Mouse (Mus musculus): Measurements from ENCODE around the gene AI464131.

Gene AI464131

GRCm38 (mm10) chr4:41502986-41503412, at the start of gene AI464131:
AI464131 (minus strand) TSS chr4:41503076.
- peak; percentile 99 to 100 for DNase-seq

- DNase-seq, result peak; percentile 85 to 91
These were observed 49.7 kb upstream of the AI464131 start for GRCm38 (mm10) chr4:41552529-41552928.

- no peak for DNase-seq
These were observed 44.2 kb upstream of the AI464131 start for GRCm38 (mm10) chr4:41547086-41547485.

GRCm38 (mm10) chr4:41545985-41546384, 43.1 kb upstream of the AI464131 start:
- peak in 1 of 2 experiments; percentile 65 for DNase-seq

DNA sequence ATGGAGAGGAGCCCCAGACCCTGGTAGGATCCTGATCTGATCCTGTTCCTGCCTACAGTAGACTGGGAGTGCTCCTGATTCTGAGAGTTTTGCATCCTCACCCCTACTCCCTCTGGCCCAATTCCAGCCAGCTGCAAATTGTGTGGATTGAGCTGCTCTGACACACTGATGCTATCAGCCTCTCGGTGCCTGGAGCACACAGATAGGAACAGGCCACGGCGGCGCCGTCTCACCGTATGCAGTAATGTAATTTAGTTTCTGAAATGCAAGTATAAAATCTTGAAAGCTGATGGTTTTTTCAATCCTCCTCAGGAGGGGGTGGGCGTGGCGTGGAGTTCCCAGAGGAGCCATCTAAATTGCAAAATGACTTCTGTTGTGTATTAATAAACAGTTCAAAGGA, 39.3 kb upstream of the AI464131 start:
- DNase-seq, result no peak

DNA sequence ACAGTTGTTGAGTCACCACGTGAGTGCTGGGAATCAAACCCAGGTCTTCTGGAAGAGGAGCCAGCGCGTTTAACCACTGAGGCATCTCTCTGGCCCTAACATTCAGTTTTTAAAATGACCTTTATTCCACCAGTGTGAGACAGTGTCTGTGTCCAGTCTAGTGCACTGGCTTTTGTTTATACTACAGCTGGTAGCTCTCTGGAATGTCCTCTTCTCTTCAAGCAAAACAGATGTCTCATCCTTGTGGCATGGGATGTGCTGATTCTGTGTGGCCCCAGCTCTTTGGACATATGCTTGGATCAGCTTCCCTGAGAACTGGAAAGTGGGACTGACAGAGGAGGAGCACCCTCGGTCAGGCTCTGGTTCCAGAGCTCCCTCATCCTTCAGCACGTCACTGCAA, 32.0 kb upstream of the AI464131 start:
- no peak for DNase-seq

GRCm38 (mm10) chr4:41532420-41532819, 29.5 kb upstream of the AI464131 start:
- peak in 1 of 2 experiments; percentile 74 for DNase-seq

DNA sequence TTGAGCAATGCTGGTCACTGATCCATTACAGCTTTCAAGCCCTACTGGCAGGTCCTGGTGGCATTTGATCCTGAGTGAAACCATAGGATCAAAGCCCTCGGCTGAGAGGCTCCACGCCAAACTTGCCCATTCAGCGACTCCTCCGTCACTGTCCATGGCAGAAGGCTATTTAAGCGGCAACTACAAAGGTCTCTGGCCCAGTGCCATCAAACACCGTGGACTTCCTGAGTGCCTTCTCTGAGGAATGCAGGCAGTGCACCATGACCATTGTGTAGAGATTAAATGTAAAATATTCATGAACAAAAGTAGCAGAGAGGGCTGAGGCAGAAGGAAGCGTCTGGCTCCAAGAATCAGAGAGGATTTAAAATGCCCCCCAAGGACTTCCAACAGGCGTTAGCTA, 25.1 kb upstream of the AI464131 start:
- DNase-seq, result peak; percentile 89 to 90

DNA sequence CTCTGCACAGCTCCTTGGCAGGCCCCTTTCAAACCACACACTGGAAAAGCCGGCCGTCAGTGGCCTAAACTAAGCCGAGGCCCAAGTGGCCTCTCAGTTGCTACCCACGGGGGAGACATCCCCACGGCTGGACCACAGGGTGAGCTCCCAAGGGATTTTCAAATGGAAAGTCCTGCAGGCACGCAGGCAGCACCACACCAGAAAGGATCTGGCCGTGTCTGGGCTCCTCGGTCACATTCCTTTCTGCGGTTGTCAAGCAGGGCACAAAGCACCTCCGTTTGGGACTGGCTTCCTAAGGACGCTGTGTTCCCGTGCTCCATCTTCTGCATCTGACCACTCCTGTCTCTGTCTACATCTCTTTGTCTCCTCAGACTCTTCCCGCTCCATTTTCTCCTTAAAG, 24.2 kb upstream of the AI464131 start:
- no peak for DNase-seq

DNA sequence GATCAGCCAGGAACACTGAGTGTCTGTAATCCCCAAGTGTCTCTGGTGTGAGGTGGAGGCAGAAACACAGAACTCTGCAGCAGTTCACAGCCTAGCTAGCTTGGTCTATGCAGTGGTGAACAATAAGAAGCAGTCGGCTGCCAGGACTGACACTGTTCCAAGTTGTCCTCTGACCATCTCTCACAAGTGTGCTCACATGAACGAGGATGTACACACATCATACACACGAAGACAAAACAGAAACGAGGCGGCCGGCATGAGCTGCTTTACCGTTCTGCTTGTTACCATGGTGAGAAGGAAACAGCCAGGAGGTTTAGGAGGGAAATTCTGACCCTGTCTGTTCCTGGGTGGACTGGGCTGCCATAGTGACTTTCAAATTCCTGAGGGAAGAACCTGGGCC, 23.7 kb upstream of the AI464131 start:
- no peak for DNase-seq

GRCm38 (mm10) chr4:41524829-41525228, 22.0 kb upstream of the AI464131 start:
- no peak for DNase-seq

DNA sequence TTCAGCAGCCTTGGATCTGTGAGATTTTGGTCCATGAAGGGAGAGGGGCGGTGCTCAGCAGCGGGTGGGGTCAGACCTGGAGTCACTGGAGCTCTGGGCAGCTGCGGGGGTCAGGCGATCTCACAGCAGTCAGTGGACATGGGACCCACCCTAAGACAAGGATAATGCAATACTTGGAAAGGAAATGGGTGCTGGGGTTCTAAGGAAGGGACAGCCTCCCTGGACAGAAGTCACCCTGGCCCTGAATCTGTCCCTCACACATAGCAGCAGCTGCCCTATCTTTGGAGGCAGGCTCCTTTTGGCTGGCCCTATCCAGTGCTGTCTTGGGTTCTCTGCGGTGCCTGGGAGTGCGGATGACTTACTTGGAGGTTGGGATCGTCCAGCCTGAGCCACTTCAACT, 21.0 kb upstream of the AI464131 start:
- no peak for DNase-seq

- peak; percentile 54 to 73 for DNase-seq
These were observed 19.9 kb upstream of the AI464131 start for GRCm38 (mm10) chr4:41522788-41523187.

GRCm38 (mm10) chr4:41522136-41522535, 19.3 kb upstream of the AI464131 start:
- no peak for DNase-seq

DNA sequence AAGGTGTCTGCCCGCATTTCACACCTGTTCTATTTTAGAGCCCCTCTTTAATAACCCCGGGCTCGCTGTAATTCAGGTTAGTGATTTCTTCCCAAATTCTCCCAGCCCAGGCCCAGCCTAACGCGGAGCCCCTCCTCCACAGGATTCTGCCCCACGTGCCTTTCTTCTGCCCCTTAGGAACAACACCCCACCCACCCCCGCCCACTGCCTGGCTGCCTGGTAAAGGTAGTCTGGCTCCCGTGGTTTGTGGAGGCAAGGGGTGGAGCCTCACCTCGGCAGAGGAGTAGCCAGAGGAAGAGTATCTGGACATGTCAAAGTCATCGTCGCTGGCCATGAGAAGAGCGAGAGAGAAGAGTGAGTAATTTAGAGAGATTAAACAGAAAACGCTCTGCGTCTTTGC, 17.8 kb upstream of the AI464131 start:
- DNase-seq, result no peak

GRCm38 (mm10) chr4:41519195-41519594, 16.3 kb upstream of the AI464131 start:
- no peak for DNase-seq

GRCm38 (mm10) chr4:41518349-41518748, 15.5 kb upstream of the AI464131 start:
- no peak for DNase-seq

DNA sequence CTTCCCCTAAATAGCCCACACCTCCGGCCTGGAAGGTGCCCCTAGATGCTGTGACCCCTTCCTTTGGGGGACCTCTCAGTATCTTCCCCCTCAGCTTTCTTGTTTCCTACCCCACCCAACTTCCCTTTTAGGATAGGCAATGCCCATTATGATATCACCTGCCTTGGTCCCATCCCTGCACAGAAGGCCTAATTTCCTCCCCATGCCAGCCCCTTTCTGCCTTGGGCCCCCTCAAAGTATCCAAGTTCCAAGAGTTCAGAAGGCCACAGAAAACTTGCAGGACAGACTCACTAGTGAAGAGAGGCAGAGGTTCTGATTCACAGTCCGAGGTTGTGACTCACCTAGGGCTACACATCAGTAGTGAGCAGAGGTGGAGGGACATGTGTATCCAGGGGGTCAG, 14.4 kb upstream of the AI464131 start, which contains the start of gene 1110017D15Rik:
Gene 1110017D15Rik, minus strand, starts transcription at position 101 of the 400 bp plus-strand sequence.
- no peak for DNase-seq

GRCm38 (mm10) chr4:41513714-41514113, 10.8 kb upstream of the AI464131 start:
- no peak for DNase-seq

DNA sequence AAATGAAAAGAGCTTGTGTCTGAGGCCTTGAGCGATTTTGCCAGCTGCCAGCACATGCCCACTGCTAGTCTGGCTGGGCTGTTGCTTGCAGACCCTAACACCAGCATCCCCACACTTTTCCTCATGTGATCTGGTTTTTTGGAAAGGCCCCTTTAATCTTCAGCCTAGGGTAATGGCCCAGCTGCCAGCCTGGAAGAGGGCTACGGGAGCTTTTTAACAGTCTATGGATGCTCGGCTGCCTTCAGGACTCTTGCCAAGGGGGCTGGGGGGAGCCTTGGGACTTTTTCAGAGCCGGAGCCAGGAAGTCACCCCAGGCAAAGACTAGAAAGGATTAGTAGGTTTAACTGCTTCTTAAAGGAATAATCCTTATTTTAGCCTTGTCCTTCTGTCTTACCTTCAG, 10.4 kb upstream of the AI464131 start:
- no peak for DNase-seq

- DNase-seq, result no peak
These were observed 5.1 kb upstream of the AI464131 start for GRCm38 (mm10) chr4:41507998-41508397.

DNA sequence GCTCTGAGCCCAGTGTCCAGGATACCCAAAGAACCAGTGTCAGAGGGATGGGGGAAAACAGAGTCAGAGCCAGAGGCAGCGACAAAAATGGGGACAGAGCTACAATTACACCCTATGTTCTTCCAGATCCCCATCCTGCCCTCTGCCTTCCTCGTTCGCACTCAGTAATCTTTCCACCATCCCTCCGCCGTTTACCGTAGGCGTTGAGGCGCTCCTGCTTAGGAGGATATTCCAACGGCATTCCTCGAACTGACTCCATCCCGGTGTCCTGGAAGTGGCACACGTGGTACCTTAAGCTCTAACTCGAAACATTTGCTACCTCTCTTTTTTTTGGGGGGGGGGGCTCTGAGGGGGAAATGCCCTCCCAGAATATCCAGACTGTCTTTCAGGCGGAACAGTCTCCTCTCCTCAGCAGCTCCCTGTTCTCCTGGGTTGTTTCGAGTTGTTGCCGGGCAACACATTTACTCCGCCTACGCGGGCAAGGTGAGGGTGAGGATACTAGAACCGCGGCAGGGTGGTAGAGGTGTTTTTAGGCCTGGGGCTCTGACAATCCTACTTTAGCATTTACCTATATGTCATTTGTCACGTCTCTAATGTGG, 4.5 kb upstream of the AI464131 start:
- no peak for DNase-seq

DNA sequence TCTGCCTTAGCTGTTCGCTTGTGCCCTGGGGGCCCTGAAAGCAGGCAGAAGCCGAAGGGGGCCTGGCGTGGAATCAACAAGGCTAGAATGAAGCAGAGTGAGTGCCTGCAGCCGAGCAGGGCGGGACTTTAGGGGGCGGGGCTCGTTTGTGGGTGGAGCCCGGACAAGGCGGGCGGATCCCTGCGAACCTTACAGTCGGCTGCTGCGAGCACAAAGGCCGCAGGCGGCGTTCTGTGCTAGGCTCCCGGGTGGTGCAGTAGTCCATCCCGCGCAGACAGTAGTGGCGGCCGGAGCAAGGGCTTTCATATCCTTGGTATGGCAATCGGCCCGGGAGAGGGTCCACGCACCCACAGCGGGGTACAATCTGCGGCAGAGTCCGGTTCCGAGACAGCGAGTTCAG, 4.0 kb upstream of the AI464131 start:
- peak; percentile 93 to 95 for DNase-seq

GRCm38 (mm10) chr4:41506156-41506555, 3.3 kb upstream of the AI464131 start:
- DNase-seq, result peak; percentile 58 to 85

GRCm38 (mm10) chr4:41505131-41505551, 2.3 kb upstream of the AI464131 start:
- peak; percentile 35 to 67 for DNase-seq

Data from kidney, postnatal 36 days (tissue).